Mouse (Mus musculus) cortical plate, adult 2 months (tissue): ENCODE data around the gene Agxt2.

Experiments
- CTCF ChIP-seq: fragments of 200-500 bp; IDR thresholded peaks from 2 replicates; pipeline ENCODE4 v1.5.1; 2011; ENCODE audit warnings: mild to moderate bottlenecking, control low read depth, low read length; ENCODE audit not compliant: insufficient read depth; ENCODE audit errors: extremely low read depth
- POLR2A ChIP-seq: fragments of 200-500 bp; IDR thresholded peaks from 2 replicates; pipeline ENCODE4 v1.6.1; 2011; ENCODE audit warnings: mild to moderate bottlenecking, low read length, control low read depth; ENCODE audit not compliant: insufficient read depth; ENCODE audit errors: extremely low read depth

DNA sequence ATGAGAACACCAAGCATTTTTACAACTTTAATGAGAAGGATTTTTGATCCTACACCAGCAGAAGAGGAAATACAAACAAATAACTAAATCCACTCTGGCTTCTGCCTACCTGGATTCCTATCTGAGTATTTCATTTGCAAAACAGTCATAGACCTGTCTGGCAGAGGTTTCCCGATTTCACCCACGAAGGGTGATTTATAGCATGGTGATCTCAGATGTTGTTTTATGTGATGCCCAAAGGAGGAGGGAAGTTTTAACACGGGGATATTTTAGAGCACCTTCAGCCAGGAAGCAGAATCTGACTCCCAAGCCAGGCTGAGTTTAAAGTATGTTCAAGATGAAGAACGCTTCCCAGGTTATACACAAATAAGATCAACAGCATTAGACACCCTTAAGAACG lies 46.5 kb upstream of the Agxt2 start:
- TF ChIP-seq CTCF (no peak), POLR2A (no peak)
